Mouse (Mus musculus): ENCODE data around the gene Ldb2.

Ldb2 gene

DNA sequence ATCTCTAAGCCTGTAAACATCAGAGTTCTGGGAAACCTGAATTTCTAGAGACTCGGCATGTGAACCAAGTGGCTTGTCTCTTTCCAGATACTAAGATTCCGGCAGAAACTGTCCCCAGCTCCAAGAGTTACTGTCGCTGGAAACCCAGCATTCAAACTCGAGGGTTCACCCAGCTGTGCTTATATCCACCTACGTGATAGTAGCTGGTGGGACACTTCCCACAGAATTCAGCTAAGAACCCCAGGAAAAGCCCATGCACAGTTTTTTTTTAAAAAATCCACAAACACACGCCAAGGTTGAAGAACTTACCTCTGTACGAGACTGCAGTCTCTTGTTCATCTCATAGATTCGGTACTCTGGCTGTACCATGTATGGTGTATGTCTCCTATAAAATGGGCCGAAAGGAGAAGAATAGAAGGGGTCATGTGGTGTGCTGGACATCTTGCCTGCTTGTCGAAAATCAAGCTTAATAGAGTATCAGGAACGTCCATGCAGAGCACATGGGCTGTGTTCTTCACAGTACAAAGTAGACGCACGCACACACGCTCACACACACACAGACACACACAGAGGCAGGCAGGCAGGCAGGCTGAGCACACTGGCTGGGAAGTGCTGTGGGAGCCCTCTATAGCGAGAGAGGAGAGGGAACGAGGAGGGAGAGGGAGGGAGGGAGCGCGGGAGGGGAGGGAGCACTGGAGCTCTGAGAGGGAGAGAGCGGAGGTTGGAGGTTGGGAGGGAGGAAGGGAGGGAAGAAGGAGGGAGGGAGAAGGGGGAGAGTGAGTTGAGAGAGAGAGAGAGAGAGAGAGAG, at the start of gene Ldb2:
Gene Ldb2, minus strand, starts transcription at position 628 of the 808 bp plus-strand sequence.
- no peak for DNase-seq (ENCODE audit: low read depth)

- peak; percentile 10 for DNase-seq (ENCODE audit: low read depth)
Observed at GRCm38 (mm10) chr5:44831287-44831686, 31.8 kb upstream of the Ldb2 start.

DNA sequence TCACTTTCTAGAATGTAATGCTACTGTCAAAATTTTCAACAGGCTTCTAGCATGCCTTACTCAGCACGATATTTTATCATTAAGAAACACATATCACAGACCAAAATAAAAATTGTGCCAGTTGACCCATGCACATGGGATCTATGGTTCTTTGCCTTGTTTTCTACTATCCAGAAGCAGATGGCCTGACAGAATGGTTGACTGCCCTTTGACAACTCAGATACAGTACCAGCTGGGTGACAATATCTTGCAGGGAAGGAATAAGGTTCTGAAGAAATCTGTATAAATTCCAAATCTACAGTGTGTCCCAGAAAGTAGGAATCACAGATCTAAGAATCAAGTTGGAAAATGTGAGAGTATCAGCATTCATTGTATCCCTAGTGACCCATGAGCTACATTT, 16.0 kb upstream of the Ldb2 start:
- no peak for DNase-seq (ENCODE audit: low read depth)

GRCm38 (mm10) chr5:44805960-44806359, 6.5 kb upstream of the Ldb2 start:
- no peak for DNase-seq (ENCODE audit: low read depth)

- no peak for DNase-seq (ENCODE audit: low read depth)
Observed at GRCm38 (mm10) chr5:44801100-44801499, 1.6 kb upstream of the Ldb2 start.

- DNase-seq (ENCODE audit: low read depth): no peak
Observed at GRCm38 (mm10) chr5:44799861-44800260, 381 bp upstream of the Ldb2 start.

DNA sequence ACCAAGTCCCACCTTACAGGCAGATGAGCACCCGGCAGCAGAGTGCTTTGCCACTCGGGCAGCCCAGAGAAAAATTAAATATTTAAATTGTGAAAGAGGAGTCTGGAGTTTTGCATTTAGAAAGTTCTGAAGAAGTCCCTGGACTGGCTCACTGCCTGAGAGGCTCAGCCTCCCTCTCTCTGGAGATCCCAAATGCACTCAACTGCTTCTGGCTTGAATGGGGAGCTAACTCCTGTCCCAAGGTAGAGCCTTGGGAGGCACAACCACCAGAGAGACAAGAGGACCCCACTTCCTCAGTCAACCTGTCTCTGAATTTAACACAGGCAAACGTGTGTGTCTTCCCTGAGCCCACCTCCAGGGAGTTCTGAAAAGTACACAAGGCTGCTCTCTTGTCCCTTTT, 987 bp downstream of the Ldb2 start:
- no peak for DNase-seq (ENCODE audit: low read depth)

DNA sequence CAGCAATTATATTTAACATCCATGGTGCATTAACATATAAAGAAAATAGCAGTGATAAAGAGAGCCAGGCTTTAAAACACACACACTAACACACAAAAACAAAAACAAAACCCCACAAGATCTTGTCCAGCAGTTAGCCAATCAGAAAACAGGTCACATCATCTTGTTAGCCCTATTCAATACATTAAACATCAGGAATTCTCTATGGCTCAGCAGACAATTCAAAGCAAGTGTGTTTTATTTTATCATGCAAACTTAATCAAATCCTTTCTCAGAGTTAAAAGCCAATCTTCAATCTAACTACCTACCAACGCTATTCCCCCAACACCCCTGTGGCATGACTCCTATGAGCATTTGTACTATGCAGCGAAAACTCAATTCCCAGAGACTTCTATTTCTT, 1.4 kb downstream of the Ldb2 start:
- DNase-seq (ENCODE audit: low read depth): no peak

DNA sequence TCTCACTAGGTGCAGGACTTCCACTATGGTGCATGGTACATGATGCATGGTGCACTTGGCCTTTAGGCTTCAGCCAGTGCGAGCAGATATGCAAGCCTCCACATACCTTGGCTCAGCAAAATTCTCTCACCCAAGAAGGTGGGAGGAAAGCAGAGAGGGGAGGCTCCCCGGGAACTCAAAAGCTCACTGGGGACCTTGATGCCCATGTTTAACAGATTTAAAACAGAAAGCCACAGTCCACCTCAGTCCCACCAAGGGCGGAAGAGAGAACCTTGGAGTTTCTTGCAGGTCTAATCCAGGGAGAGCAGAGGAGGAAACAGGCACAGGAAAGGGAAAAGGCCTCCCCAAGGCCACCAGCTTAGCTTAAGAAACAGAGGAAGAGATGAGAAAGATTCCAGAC, 14.9 kb downstream of the Ldb2 start:
- no peak for DNase-seq (ENCODE audit: low read depth)

DNA sequence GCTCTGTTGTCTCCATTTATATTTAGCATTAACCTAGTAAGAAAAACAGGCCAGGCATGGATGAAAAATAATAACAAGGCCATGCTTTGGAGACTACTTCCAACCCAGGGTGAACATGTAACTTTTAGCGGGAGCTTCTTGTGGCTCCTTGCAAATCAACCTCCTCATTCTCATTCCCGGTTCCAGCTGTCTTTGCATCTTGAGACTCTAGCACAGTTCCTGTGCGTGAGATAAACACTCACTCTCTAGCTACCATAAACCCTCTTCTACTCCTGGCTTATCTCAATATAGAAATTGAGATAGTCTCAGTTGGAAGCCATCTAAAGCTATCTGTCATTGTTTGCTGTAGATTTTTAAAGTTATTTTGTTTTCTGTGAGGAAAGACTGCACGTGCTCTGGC, 20.1 kb downstream of the Ldb2 start:
- DNase-seq (ENCODE audit: low read depth): no peak

- no peak for DNase-seq (ENCODE audit: low read depth)
Observed at GRCm38 (mm10) chr5:44768472-44768871, 31.0 kb downstream of the Ldb2 start.

DNA sequence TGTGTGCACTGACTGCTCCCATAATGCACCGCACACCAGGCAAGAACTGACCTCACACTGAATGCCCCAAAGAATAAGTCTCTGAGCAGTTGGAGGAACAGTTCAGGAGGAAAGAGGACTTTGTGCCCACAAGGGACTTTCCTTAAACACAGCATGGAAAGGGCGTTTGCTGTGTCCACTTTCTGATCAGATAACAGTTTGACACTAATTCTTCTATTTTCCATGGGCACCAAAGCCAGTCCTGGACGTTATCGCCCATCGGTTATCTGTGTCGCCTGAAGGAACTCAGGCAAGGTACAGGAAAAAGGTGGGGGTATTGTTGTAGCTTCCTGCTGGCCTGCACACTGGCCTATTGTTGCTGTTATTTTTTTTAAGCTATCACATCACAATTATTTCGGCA, 34.6 kb downstream of the Ldb2 start:
- no peak for DNase-seq (ENCODE audit: low read depth)

DNA sequence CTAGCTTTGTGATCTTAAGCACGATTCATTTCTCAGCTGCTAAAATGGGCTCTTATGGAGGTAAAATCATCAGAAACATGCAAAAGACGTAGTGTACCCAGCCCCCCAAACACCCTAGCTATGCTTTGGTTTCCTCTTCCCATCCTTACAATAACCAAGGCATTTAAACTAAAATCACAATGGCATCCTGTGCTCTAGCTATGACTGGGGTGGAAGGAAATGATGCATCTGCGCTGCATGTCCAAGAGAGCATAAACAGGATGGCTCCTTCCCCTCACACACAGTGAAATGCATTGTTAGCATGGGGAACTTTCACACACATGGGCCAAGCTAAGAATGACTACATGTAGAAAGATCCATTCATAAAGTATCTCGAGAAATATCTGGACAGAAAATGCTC, 40.3 kb downstream of the Ldb2 start:
- no peak for DNase-seq (ENCODE audit: low read depth)

DNA sequence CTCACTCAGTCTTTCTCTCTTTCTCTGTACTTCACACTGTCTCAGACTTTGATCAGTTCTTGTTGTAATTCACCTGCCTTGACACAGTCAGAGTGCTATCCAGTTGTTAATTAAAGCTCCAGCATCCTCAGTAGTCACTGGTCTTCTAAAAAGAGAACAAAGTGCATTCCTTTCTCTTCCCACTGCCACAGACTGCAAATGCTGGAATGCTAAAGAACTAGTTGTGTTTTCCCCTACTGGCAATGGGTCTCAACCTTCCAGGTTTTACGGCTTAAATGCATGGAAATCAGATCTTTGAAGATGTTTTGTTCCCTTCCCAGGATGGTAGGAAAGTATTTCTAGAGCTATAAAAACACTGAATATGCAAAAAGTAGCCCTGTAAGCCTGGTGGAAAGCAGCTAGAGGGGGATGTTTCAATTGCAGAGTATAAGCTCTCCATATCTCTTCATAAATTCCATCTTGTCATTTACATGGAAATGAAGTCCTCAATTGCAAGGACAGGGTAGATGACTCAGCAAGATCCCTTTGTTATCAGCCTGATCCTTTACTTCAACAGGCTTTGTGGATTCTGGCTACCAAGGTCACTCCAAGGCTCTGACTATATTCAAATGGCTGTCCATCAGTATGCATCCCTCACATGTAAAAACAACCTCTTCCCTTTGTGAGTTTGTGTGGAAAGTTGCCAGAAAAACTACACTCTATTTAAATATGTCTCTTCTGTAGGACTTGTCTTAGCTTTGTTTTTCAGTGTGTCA, 45.1 kb downstream of the Ldb2 start:
- DNase-seq (ENCODE audit: low read depth): no peak

DNA sequence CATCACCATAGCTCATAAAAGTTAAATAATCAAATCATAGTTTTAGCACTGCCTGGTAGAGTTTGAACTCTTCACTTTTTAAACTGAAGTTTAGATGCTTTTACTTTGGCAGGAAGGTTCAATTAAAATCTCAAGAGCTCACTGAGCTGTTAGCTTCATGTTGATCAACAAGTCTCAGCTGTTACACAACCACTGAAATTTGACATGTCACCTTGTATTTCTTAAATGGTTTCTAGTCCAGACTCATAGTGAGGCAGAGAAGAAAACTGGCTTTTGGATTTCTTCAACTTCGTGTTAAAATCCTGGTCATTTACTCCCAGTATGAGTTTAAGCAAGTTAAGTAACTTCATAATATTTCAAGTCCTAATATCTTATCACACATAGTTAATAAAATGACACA, 53.8 kb downstream of the Ldb2 start:
- no peak for DNase-seq (ENCODE audit: low read depth)

DNA sequence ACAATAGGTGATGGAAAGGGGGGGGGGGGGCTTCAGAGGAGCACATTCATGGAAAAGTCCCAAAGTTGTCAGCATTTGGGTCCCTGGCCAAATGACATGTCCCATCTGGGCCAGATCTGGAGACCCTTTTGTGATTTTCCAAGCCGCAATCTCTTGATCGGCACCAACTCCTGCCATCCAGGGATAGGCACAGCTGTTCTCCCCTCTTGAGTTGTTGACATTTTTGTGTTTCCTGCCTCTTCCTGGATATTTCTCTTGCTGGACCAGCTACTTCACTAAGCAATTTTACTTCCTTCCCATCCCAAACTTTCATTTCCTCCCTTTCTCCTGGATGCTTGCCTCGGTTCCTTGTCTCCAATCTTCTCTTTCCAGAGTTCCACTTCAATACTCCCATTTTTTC, 63.1 kb downstream of the Ldb2 start:
- DNase-seq (ENCODE audit: low read depth): no peak

DNA sequence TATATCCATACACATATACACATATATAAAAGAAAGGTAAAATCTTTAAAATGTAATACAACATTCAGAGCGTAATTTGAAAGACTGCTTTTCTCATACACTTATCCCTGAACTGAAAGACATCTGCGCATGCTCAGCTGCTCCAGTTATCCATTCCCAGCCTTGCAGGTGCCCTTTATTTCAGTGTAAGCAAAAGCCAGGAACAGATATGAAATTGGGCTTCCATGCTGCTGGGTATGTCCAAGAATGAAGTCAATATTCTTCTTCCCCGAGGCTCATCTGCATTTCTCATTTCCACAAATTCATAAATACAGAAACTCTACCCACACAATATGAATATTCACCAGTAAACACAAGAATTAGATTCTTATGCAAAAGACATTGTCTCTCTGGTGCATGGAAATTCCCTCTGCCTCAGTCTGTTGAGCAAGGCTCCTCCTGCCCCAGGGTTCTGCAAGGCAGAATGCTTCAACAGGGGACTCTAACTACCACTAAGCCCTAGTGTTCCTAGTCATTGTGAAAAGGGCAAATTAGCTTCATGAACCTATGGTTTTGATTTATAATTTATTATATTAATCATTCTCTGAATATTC, 65.3 kb downstream of the Ldb2 start:
- DNase-seq (ENCODE audit: low read depth): no peak

GRCm38 (mm10) chr5:44729646-44730310, 69.7 kb downstream of the Ldb2 start:
- DNase-seq (ENCODE audit: low read depth): no peak

GRCm38 (mm10) chr5:44727995-44728394, 71.5 kb downstream of the Ldb2 start:
- DNase-seq (ENCODE audit: low read depth): no peak

GRCm38 (mm10) chr5:44726546-44727476, 72.7 kb downstream of the Ldb2 start:
- DNase-seq (ENCODE audit: low read depth): no peak

DNA sequence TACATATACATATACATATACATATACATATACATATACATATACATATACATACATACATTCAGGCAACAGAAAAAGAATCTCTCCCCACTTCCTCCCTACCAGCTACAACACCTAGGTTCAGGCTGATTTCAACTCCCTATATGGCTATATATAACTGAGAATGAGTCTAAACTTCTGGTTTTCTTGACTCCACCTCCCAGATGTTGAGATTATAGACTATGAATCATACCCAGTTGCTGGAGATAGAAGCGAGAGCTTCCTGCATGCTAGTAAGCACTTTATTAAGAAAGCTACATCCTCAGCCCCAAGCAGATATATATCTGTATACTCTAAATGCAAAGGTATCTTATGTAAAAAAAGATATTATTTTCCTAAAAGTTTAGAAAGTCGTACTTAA, 74.0 kb downstream of the Ldb2 start:
- no peak for DNase-seq (ENCODE audit: low read depth)

DNA sequence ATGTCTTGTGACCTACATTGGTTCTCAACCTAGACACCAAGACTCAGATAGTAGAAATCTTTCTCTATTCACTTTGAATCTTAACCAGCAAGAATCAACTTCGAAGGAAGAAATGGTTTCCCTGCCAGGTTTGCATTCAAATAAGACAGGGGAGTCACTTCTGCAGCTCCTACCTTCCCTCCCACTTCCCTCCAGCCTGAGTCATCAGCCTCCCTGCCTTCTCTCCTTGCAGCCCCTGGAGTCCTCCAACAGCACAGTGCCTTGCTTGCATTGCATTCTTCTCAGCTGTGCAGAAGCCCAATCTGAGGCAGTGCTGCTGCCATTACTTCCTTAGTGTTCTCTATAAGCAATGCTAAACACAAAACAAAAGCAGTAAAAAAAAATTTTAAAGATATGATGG, 79.6 kb downstream of the Ldb2 start:
- DNase-seq (ENCODE audit: low read depth): no peak

Measured in c-Kit-positive CD71-positive TER-119-negative erythroid progenitor cells, embryonic 14.5 days (primary cell).